Mouse (Mus musculus): Measurements from ENCODE around the gene Myh9. TPM values are rescaled to one million over a fixed set of nuclear protein-coding genes. Genes with fewer than 3 reads are reported as not detected.

Myh9 gene
- polyA plus RNA-seq, 1 experiment from 2014 or later: 59.3 TPM

- peaks cover 45% of the 10 kb centered on the region for H3K4me1 ChIP-seq (ENCODE audit: insufficient read depth, low read depth, low read length)
- peak; percentile 97 for DNase-seq (ENCODE audit: low spot score)
Observed at GRCm38 (mm10) chr15:77800511-77800910, 41.5 kb downstream of the Myh9 start.

DNA sequence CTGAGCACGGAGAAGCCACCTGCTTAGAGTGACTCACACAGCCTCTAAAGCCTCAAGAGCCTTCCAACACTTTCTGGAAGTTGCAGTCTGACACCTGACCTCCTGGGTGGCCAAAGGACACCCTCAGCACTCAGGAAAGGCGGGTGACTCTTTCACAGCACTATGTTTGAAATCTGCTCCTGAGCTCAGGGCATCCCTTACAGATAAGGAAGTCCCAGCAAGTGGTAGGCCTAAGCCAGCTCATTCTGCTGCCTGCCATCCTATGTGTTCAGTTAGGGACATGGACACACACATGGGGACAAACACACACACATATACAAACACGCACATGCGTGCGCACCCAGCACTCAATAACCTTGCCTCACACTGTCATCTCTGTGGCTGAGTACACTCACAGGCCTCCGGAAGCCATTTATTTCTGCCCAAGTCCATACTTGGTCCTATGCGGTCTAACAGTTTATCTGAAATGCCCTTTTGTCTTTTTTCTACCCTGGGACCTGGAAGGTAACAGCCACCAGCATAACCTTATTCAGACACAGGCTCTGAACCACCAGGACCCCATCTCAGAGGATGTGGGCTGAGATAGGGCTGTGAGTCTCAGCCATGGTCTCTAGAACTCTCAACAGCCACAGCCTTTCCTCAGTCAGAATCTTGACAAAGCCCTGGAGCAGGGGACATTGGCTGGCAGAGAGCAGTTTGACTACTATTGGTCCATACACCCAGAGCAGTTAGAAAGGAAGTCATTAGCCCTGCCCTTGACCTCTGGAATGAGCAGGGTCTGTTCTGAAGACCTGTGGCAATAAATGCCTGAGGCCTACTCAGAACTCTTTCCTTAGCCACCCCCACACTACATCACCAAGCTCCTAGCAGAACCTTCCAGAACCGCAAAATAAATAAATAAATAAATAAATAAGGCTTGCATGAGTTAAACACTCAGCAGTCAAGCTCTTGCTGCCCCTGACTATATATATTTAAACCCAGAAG lies 42.2 kb downstream of the Myh9 start:
- H3K27me3 ChIP-seq (replicated peaks; ENCODE audit: insufficient read depth, low read length): no peaks in the 10 kb centered on the region
- 0 out of 2 replicates have a peak overlapping the region, but pooled peaks have one; percentile 3 for H3K4me2 ChIP-seq (replicated peaks; ENCODE audit: low read depth, low read length)
- H3K36me3 ChIP-seq (ENCODE audit: insufficient read depth, low read length): peaks cover 43% of the 10 kb centered on the region
- H3K9ac ChIP-seq (replicated peaks; ENCODE audit: low read depth): no peak overlapping the region
- peaks cover 45% of the 10 kb centered on the region for H3K4me1 ChIP-seq (ENCODE audit: insufficient read depth, low read depth, low read length)
- ATAC-seq (peak; percentile 27), DNase-seq (ENCODE audit: low spot score) (peak; percentile 76)
- peak overlapping the region; percentile 91 for H3K27ac ChIP-seq (ENCODE audit: low read length)
- TF ChIP-seq CTCF (IDR thresholded peaks at IDR 0.05) (no peak), EP300 (IDR thresholded peaks at IDR 0.05) (no peak)
- H3K4me3 ChIP-seq (ENCODE audit: low read depth, low read length): no peak overlapping the region
- WGBS: 70% methylated on average over 8 of the region's 8 CpGs
- no peaks in the 10 kb centered on the region for H3K9me3 ChIP-seq (ENCODE audit: low read length)

More at GRCm38 (mm10) chr15:77800511-77800910, 41.5 kb downstream of the Myh9 start:
- Histone ChIP-seq H3K9ac (replicated peaks; ENCODE audit: low read depth) (no peak overlapping the region), H3K4me3 (ENCODE audit: low read depth, low read length) (no peak overlapping the region), H3K27ac (ENCODE audit: low read length) (peak overlapping the region; percentile 91), H3K9me3 (ENCODE audit: low read length) (no peaks in the 10 kb centered on the region), H3K4me2 (replicated peaks; ENCODE audit: low read depth, low read length) (0 out of 2 replicates have a peak overlapping the region, but pooled peaks have one; percentile 3), H3K27me3 (replicated peaks; ENCODE audit: insufficient read depth, low read length) (no peaks in the 10 kb centered on the region), H3K36me3 (ENCODE audit: insufficient read depth, low read length) (peaks cover 36% of the 10 kb centered on the region; the same call in 1 of the 2 replicates)
- ATAC-seq: peak; percentile 85
- TF ChIP-seq EP300 (IDR thresholded peaks at IDR 0.05) (peak; percentile 94), CTCF (IDR thresholded peaks at IDR 0.05) (no peak)

DNA sequence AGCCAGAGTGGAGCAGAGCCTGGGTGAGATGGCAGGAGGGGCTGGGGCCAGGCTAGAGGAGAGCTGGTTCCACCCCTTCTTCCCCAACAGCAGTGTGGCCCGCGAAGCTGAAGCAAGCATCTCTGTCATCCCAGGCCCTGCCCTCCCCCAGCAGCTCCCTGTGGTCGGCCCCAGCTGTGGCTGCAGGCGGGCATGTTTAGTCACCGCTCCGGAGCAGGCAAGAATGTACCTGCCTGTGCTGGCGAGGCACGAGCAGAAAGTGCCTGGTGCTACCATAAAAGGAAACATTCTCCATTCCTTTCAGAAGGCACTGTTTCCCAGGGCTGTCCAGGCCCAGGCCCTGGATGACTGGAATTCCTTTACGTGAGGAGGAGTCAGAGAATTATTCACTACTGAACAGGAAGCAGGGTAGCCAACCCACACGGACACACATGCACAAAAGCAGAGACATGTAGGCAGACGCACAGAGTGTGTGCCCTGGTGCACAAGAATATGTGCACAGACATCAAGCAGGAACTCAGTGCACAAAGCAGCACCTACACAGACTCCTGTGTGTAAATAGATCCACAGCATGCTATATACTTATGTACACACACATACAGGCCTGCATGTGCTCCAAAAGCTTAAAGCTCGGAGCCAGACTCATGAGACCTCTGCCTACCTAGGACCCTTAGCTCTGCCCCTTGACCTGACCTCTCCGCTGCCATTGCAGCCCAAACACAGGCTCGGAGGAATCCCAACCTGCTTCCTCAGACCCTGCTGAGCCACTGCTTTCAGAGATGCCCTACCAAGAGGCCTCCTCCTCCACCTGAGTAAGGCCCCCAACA lies 43.1 kb downstream of the Myh9 start:
- H3K9me3 ChIP-seq (ENCODE audit: low read length): no peaks in the 10 kb centered on the region
- DNase-seq (ENCODE audit: low spot score) (peak; percentile 84), ATAC-seq (peak; percentile 74)
- no peak overlapping the region for H3K9ac ChIP-seq (replicated peaks; ENCODE audit: low read depth)
- 0 out of 2 replicates have a peak overlapping the region, but pooled peaks have one; percentile 5 for H3K4me2 ChIP-seq (replicated peaks; ENCODE audit: low read depth, low read length)
- no peak overlapping the region for H3K4me3 ChIP-seq (ENCODE audit: low read depth, low read length)
- 12% methylated on average over 14 of the region's 14 CpGs for WGBS
- H3K27me3 ChIP-seq (replicated peaks; ENCODE audit: insufficient read depth, low read length): no peaks in the 10 kb centered on the region
- peaks cover 45% of the 10 kb centered on the region for H3K4me1 ChIP-seq (ENCODE audit: insufficient read depth, low read depth, low read length)
- TF ChIP-seq EP300 (IDR thresholded peaks at IDR 0.05): peak; percentile 84
- TF ChIP-seq CTCF (IDR thresholded peaks at IDR 0.05): no peak
- H3K27ac ChIP-seq (ENCODE audit: low read length): peak overlapping the region; percentile 91
- peaks cover 51% of the 10 kb centered on the region for H3K36me3 ChIP-seq (ENCODE audit: insufficient read depth, low read length)

DNA sequence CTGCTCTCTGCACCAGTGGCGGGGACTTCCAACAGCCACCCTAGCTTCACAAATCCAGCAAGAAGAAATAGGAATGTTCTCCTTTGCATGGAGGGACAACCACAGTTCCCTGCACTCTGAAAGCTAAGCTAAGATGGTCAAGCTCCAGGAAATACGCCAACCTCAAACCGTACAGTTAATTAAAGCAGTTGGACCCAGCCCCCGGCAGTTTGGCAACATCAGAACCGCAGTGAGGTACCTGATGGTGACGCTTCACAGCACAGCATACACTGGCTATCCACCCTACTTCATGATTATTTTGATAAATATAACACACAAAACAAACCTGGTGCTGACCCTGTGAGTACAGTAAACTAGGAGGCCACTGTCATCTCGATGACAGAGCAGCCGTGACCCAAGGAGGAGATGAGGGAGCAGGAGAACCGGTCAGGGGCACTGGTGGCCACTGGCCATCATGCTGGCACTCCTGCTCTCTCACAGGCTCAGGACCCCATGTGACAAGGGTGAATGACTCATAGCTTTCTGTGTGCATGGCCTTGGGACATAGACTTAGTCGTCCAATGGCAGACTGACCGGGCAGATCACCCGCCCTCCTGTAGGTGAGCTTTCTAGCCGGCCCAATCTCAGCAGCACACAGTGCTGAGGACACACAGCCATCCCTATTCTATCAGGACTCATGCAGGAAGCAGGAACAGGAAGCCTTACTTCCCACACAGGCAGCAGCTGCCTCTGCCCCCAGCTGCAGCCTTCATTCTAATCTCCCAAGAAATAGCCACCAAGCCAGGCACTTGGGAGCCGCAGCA lies 44.2 kb downstream of the Myh9 start:
- Histone ChIP-seq H3K27ac (ENCODE audit: low read length) (peak overlapping the region; percentile 91), H3K4me2 (replicated peaks; ENCODE audit: low read depth, low read length) (0 out of 2 replicates have a peak overlapping the region, but pooled peaks have one; percentile 5), H3K4me1 (ENCODE audit: insufficient read depth, low read depth, low read length) (peaks cover 45% of the 10 kb centered on the region), H3K9me3 (ENCODE audit: low read length) (no peaks in the 10 kb centered on the region), H3K9ac (replicated peaks; ENCODE audit: low read depth) (no peak overlapping the region), H3K36me3 (ENCODE audit: insufficient read depth, low read length) (peaks cover 41% of the 10 kb centered on the region), H3K4me3 (ENCODE audit: low read depth, low read length) (no peak overlapping the region), H3K27me3 (replicated peaks; ENCODE audit: insufficient read depth, low read length) (no peaks in the 10 kb centered on the region)
- TF ChIP-seq EP300 (IDR thresholded peaks at IDR 0.05): peak; percentile 33; the same call in 1 of the 2 replicates
- peak; percentile 3; the same call in 1 of the 2 replicates for TF ChIP-seq CTCF (IDR thresholded peaks at IDR 0.05)
- DNase-seq (ENCODE audit: low spot score): peak; percentile 80
- WGBS: 53% methylated on average over 14 of the region's 14 CpGs
- peak; percentile 36 for ATAC-seq

DNA sequence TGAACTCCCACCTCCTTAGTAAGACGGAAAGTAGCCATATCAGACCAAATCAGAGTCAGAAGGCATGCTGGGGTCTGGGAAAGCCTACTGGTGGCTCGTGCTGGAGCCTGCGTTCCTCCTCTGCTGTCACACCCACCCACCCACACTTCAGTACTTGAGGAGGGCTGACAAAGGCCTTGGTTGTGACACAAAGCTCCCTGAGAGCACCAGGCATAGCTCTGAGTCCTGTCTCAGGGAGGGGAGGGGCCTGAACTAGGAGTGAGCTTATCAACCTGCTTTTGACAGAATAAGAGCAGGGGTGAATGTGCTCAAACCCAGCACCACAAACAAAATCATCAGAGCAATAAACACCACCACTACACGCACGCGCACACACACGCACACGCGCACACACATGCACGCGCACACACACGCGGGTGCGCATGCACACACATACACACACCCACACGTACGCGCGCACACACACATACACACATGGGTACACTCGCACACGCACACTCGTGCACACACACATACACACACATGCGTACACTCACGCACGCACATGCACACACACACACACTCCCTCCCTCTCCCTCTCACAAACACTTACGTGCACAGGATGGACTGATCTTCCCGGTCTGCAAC lies 45.5 kb downstream of the Myh9 start:
- 92% methylated on average over 26 of the region's 26 CpGs for WGBS
- peaks cover 45% of the 10 kb centered on the region for H3K4me1 ChIP-seq (ENCODE audit: insufficient read depth, low read depth, low read length)
- ATAC-seq: no peak
- H3K9ac ChIP-seq (replicated peaks; ENCODE audit: low read depth): no peak overlapping the region
- no peak overlapping the region for H3K4me2 ChIP-seq (replicated peaks; ENCODE audit: low read depth, low read length)
- no peaks in the 10 kb centered on the region for H3K27me3 ChIP-seq (replicated peaks; ENCODE audit: insufficient read depth, low read length)
- peaks cover 37% of the 10 kb centered on the region for H3K36me3 ChIP-seq (ENCODE audit: insufficient read depth, low read length)
- H3K9me3 ChIP-seq (ENCODE audit: low read length): no peaks in the 10 kb centered on the region
- no peak overlapping the region for H3K4me3 ChIP-seq (ENCODE audit: low read depth, low read length)
- no peak for DNase-seq (ENCODE audit: low spot score)
- no peak for TF ChIP-seq CTCF (IDR thresholded peaks at IDR 0.05)
- TF ChIP-seq EP300 (IDR thresholded peaks at IDR 0.05): no peak
- no peak overlapping the region for H3K27ac ChIP-seq (ENCODE audit: low read length)

All from lung, postnatal 0 days (tissue).